Comparison of ENCODE assay signal across 18 mouse cellular contexts in the genomic region with DNA sequence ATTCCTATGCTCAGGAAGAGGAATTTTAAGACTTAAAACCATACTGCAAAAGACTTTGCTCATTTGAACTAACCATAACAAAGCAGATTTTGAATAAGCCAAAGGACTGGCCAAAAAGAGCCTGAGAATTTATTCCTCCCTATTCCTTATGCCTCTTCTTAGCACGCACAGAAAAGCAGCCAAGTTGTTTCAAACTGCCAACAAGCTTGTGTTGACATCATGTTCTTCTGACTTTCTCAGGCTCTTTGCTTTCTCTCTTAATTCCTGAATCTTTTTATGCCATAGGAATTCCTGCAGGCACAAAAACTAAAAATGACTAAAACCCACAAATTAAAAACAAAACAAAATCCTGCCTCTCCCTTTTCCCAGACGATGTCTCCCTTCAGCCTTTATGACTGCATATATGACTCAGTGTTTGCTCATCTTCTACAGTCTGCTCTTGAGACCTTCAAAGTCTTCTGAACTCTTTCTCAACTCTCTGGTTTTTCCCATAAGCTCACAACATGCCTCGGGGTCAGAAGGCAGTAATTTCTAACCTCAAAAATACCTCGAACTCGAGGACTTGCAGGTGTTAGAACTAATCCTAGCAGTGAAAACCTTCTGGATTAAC.
A peak's percentile ranks its signal among the peaks of the same experiment; 100 is the strongest.
DNase-seq lines count a peak whose midpoint lies in the region; ATAC-seq and TF ChIP-seq lines count a peak whose summit lies in the region.
"Had no signal": no experiment of that assay in that cellular context is flagged by ENCODE, and none has a peak within 500 bp of the region (broad histone marks: within the 10 kb centered on the region; RNA-seq: fewer than 3 reads in every experiment).

No protein-coding gene starts in this region.

- no peaks in the 10 kb centered on the region for H3K79me2 ChIP-seq in CH12.LX (replicated peaks; ENCODE audit: control insufficient read depth, extremely low read depth, insufficient read depth, poor library complexity, severe bottlenecking)

- no peak; the same call in 1 of the 2 replicates for TF ChIP-seq RAD21 in CH12.LX (IDR thresholded peaks at IDR 0.05; ENCODE audit: low read depth, low read length)

- no peak for TF ChIP-seq POLR2A in CH12.LX (IDR thresholded peaks at IDR 0.05; ENCODE audit: low read depth, low read length)

- no peaks in the 10 kb centered on the region for H3K27me3 ChIP-seq in forebrain, postnatal 0 days (ENCODE audit: insufficient read depth, low read length)
- H3K27me3 ChIP-seq in forebrain, embryonic 13.5 days: no peaks in the 10 kb centered on the region
- H3K27me3 ChIP-seq in CH12.LX (replicated peaks): no peaks in the 10 kb centered on the region
- H3K27me3 ChIP-seq: limb, embryonic 12.5 days had no signal

- TF ChIP-seq CTCF in forebrain, postnatal 0 days (IDR thresholded peaks at IDR 0.05; ENCODE audit: low read depth): no peak
- TF ChIP-seq CTCF in left cerebral cortex, adult 2 months (IDR thresholded peaks at IDR 0.05): no peak
- TF ChIP-seq CTCF in CH12.LX (conservative IDR thresholded peaks at IDR 0.05 in 1 of 2, IDR thresholded peaks at IDR 0.05 in 1 of 2; ENCODE audit: low read depth in 2 of 2, low read length in 2 of 2): no peak

- H3K4me2 ChIP-seq in forebrain, postnatal 0 days (ENCODE audit: low read depth): no peak overlapping the region
- H3K4me2 ChIP-seq in forebrain, embryonic 13.5 days: no peak overlapping the region
- no peak overlapping the region for H3K4me2 ChIP-seq in CH12.LX (ENCODE audit: insufficient read depth, low read depth, poor library complexity, severe bottlenecking)
- H3K4me2 ChIP-seq: heart, embryonic 11.5 days; limb, embryonic 12.5 days had no signal

- no peaks in the 10 kb centered on the region for H3K4me1 ChIP-seq in forebrain, postnatal 0 days (ENCODE audit: insufficient read depth)
- no peaks in the 10 kb centered on the region for H3K4me1 ChIP-seq in forebrain, embryonic 13.5 days
- peaks cover 4 to 45% of the 10 kb centered on the region in 2 experiments; a peak in 3 of 4 replicates for H3K4me1 ChIP-seq in CH12.LX (ENCODE audit: control insufficient read depth in 1 of 2, insufficient read depth in 2 of 2)
- H3K4me1 ChIP-seq: limb, embryonic 12.5 days; midbrain, embryonic 10.5 days had no signal

- H3K9me3 ChIP-seq in forebrain, postnatal 0 days (ENCODE audit: low read length): no peaks in the 10 kb centered on the region
- H3K9me3 ChIP-seq in forebrain, embryonic 13.5 days (replicated peaks): no peaks in the 10 kb centered on the region
- no peaks in the 10 kb centered on the region for H3K9me3 ChIP-seq in CH12.LX (replicated peaks; ENCODE audit: low read length)
- H3K9me3 ChIP-seq: limb, embryonic 12.5 days; midbrain, embryonic 10.5 days had no signal

- dilution Hi-C loops in CH12.LX (cut with MboI; ENCODE audit: extremely low pct_ligation_motif_present, extremely low pct_unique_long_range_greater_than_20kb, low sequenced_read_pairs): no loop called here

- TF ChIP-seq EP300 in CH12.LX (IDR thresholded peaks at IDR 0.05; ENCODE audit: low read length): peak; percentile 48

- no peak overlapping the region for H3K9ac ChIP-seq in forebrain, postnatal 0 days
- H3K9ac ChIP-seq in forebrain, embryonic 13.5 days: no peak overlapping the region
- H3K9ac ChIP-seq in CH12.LX (ENCODE audit: insufficient read depth, low read depth): no peak overlapping the region
- H3K9ac ChIP-seq: limb, embryonic 12.5 days had no signal

- no peak overlapping the region for H3K4me3 ChIP-seq in forebrain, postnatal 0 days (ENCODE audit: low read depth, low read length)
- H3K4me3 ChIP-seq in forebrain, embryonic 13.5 days: no peak overlapping the region
- H3K4me3 ChIP-seq in left cerebral cortex, adult 2 months: no peak overlapping the region
- H3K4me3 ChIP-seq in CH12.LX (replicated peaks in 1 of 3; ENCODE audit: low read depth in 2 of 3, low read length in 2 of 3, poor library complexity in 1 of 3): no peak overlapping the region
- H3K4me3 ChIP-seq: limb, embryonic 12.5 days; midbrain, embryonic 10.5 days had no signal

- DNase-seq in forebrain, postnatal 0 days: peak; percentile 65
- DNase-seq in left cerebral cortex, adult 2 months (ENCODE audit: extremely low spot score in 1 of 2, low spot score in 2 of 2): no peak
- no peak for DNase-seq in left cerebral cortex, postnatal 10 days (ENCODE audit: extremely low spot score in 1 of 2, low spot score in 2 of 2)
- peak; percentile 49 for DNase-seq in CH12.LX (ENCODE audit: extremely low read depth)
- peak; percentile 89 for DNase-seq in fibroblast of lung, adult 2 months (ENCODE audit: low read depth)
- DNase-seq in embryo, embryonic 10.5 days (ENCODE audit: low spot score): no peak
- DNase-seq in gastrocnemius, postnatal 14 days: no peak
- DNase-seq: adrenal gland, adult 2 months; cerebellum, adult 9-10 months; embryo, embryonic 11 days; kidney, adult 2 months; kidney, postnatal 25 days; layer of hippocampus, postnatal 36 days; thymus, postnatal 14 days had no signal

- no peak overlapping the region for H3K27ac ChIP-seq in forebrain, postnatal 0 days (ENCODE audit: low read depth, low read length)
- no peak overlapping the region for H3K27ac ChIP-seq in forebrain, embryonic 13.5 days
- peak overlapping the region; percentile 71; the same call in 1 of the 2 replicates for H3K27ac ChIP-seq in left cerebral cortex, adult 2 months
- no peak overlapping the region for H3K27ac ChIP-seq in CH12.LX (ENCODE audit: insufficient read depth, low read depth)
- H3K27ac ChIP-seq: limb, embryonic 12.5 days; midbrain, embryonic 10.5 days had no signal

- in situ Hi-C loops in CH12.LX (cut with MboI; ENCODE audit: low pct_ligation_motif_present, low pct_unique_long_range_greater_than_20kb, low sequenced_read_pairs): no loop called here

- peak; percentile 74 for ATAC-seq in forebrain, postnatal 0 days
- ATAC-seq in forebrain, embryonic 13.5 days: no peak

- intact Hi-C loops in left cerebral cortex, adult 2 months (cut with DNase I): loop anchor here (5.0 to 10.0 kb wide), 2 partner anchors 245 to 613 kb away; no protein-coding TSS in a partner anchor
- intact Hi-C loops in left cerebral cortex, postnatal 10 days (cut with DNase I): no loop called here
- intact Hi-C loops in gastrocnemius, postnatal 14 days (cut with DNase I; ENCODE audit: low total_unique reads): no loop called here

- H3K36me3 ChIP-seq in forebrain, postnatal 0 days (ENCODE audit: insufficient read depth): no peaks in the 10 kb centered on the region
- H3K36me3 ChIP-seq in forebrain, embryonic 13.5 days (ENCODE audit: poor library complexity, severe bottlenecking): no peaks in the 10 kb centered on the region
- H3K36me3 ChIP-seq in CH12.LX (replicated peaks in 1 of 2; ENCODE audit: control insufficient read depth in 1 of 2, insufficient read depth in 1 of 2, low read length in 1 of 2): no peaks in the 10 kb centered on the region
- H3K36me3 ChIP-seq: limb, embryonic 12.5 days; midbrain, embryonic 10.5 days had no signal

- 82% methylated on average over 5 of the region's 5 CpGs for WGBS in forebrain, postnatal 0 days
- 88% methylated on average over 5 of the region's 5 CpGs for WGBS in forebrain, embryonic 13.5 days

TF ChIP-seq in CH12.LX, 34 proteins besides CTCF, POLR2A, EP300 and RAD21:
- peak; percentile 47 for TF ChIP-seq ETS1 (conservative IDR thresholded peaks at IDR 0.05; ENCODE audit: low read depth, low read length)
- TF ChIP-seq GABPA (IDR thresholded peaks at IDR 0.05; ENCODE audit: insufficient replicate concordance, low read depth, low read length): no peak
- peak; percentile 40 for TF ChIP-seq MAX (IDR thresholded peaks at IDR 0.05; ENCODE audit: low read length)
- TF ChIP-seq IRF4 (IDR thresholded peaks at IDR 0.05; ENCODE audit: low read depth, low read length): 0 out of 2 replicates have a peak, but pooled peaks have one; percentile 24

Comparison
In these comparisons a context has a peak if more than half of its experiments do, and no peak if none do; other contexts are left out.
1. DNase-seq: peak in forebrain, postnatal 0 days (single experiment), CH12.LX (single experiment) and fibroblast of lung, adult 2 months (single experiment); none in left cerebral cortex, adult 2 months (0 of 2), left cerebral cortex, postnatal 10 days (0 of 2), embryo, embryonic 10.5 days (single experiment) and gastrocnemius, postnatal 14 days (single experiment).